Mouse (Mus musculus) left cerebral cortex, adult 6 months (tissue): ENCODE results near the gene Sh2b2. TPM values are rescaled to one million over a fixed set of nuclear protein-coding genes. Genes with fewer than 3 reads are reported as not detected.

Experiments
- long read RNA-seq, 2 experiments: library from polyadenylated mRNA; unstranded; transcript quantifications; one replicate each; pipeline ENCODE4 v2.0.0; 2019 to 2020
- polyA plus RNA-seq: library from polyadenylated mRNA; unstranded; fragments of <200 nt; fragmentation: Nextera tagmentation; gene quantifications from 2 replicates; pipeline ENCODE4 v1.2.3, GENCODE M21; 2021

Sh2b2 gene
- 0.81 and 2.9 TPM in 2 replicates for polyA plus RNA-seq
- long read RNA-seq, experiment 1, partial matches to known transcripts, result 1 of 5 reads
- long read RNA-seq, experiment 1, other reads (novel, unspliced or antisense), result 2 of 5 reads
- long read RNA-seq, experiment 2, partial matches to known transcripts, result 2 of 3 reads
- long read RNA-seq, experiment 2, other reads (novel, unspliced or antisense), result 1 of 3 reads

DNA sequence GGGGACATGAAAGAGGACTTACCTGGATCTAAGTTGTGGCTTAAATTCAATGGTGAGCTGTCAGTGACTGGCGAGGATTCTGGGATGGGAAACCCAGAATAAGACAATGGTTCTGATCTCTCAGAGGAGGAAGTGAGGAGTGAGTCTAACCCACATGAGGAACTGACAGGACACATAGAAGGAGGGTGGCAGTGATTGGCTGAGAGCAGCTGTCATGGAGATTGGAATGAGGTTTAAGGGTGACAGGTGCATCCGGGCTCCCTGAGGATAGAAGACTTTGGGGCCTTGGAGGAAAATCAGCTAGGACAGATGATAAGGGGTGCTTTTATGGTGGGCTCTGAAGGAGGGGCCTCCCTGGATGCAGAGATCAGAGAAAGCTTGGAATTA, at the start of gene Sh2b2:
TSS of gene Sh2b2 (minus strand) at position 105 of the 387 bp plus-strand sequence.

DNA sequence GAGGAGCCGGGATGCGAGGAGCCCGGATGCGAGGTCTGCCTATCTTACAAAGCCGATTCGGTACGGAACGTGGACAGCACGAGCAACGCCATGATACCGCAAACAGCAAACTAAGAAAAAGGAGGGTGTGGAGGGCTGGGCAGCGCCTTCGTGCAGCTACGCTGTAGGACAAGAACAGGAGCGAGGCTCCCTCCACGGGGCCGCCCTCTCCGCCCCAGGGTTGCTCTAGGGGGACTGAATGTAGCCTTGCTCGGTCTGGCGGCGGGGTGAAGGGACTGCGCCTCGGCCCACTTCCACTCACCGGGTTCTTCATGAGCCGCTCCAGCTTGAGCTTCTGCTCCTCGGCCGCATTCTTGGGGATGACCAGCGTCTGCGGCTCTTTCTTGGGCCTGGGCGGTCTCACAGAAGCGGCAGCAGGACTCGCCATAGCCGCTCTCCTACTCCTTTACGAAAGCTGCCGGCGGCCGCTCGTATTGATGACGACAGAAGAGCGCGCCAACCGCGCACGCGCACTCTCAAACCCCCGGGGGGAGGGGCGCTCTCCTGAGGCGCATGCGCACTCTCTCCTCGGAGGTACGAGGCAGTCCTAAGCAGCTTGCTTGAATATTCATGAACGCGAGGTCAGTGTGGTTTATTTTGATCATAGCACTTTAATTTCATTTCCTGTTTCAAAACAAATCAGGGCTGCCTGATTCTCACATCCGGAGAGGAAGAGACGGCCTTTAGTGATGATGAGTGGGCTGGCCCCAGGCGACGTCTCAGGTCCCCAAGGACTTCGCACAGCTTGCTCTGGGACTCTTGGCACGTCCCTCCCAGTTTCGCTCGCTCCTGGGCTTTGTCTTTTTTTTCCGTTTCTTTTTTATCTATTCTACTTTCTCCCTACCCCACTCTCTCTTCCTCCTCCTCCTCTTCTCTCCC, 47.6 kb downstream of the Sh2b2 start, which contains the start of gene Prkrip1:
TSS of gene Prkrip1 (minus strand) at position 490 of the 918 bp plus-strand sequence.

DNA sequence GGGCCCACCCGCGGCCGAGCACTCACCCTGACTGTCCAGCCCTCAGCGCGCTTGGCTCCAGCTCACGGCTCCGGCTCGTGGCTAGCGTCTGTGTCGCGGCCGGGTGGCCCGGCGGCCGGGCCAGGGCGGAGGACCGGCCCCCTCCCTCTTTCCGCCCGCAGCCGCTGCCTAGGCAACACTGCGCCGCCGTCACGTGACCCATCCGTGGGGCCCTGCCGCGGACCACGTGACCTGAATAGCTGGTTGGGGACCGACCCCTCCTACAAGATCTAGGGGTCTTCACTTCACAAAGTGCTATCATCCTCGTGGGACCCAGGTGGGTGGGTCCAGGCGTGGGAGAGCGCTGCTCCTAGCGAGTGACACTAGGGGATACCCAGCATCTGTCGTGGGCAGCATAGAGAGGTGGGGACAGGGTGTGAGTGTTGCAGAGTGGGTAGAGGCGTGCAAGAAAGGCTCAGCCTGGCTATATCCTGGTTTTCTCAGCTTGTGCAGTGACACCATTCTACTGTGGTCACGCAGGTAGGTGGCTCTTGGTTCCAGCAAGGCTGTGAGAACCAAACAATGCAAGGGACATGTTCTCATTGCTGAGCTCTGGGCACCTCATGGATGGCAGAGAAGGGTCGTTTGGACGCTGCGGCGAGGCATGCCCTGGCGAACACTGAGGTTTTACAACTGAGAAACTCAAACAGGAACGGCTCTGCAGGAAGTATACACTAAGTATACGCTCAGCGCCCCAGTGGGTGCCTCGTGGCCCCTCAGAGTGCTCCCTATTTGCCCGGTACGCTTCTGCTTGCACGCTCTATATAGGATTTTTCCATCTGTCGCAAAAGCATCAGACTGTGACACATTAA, 75.6 kb downstream of the Sh2b2 start, which contains the start of gene Orai2:
TSS of gene Orai2 (minus strand) at position 202 of the 851 bp plus-strand sequence.

Other genes with a start within 250 kb of the Sh2b2 start
- not detected in 2 replicates for gene Upk3b, start 208.1 kb downstream of the Sh2b2 start, polyA plus RNA-seq
- gene Upk3bl, start 192.1 kb downstream of the Sh2b2 start, polyA plus RNA-seq, result 0.94 and 1.1 TPM in 2 replicates
- gene Rasa4, start 162.6 kb downstream of the Sh2b2 start, polyA plus RNA-seq, result 2.3 TPM in 2 replicates
- gene Polr2j, start 129.9 kb downstream of the Sh2b2 start, polyA plus RNA-seq, result 178 and 182 TPM in 2 replicates
- gene Lrwd1, start 110.5 kb downstream of the Sh2b2 start, polyA plus RNA-seq, result 5.1 and 5.8 TPM in 2 replicates
- gene Alkbh4, start 110.4 kb downstream of the Sh2b2 start, polyA plus RNA-seq, result 7.5 and 7.7 TPM in 2 replicates
- gene Orai2, start 75.8 kb downstream of the Sh2b2 start, polyA plus RNA-seq, result 34.4 and 36.2 TPM in 2 replicates
- 51.5 and 52.0 TPM in 2 replicates for gene Prkrip1, start 47.6 kb downstream of the Sh2b2 start, polyA plus RNA-seq